ENCODE assay signal across 12 mouse cellular contexts in the genomic region with DNA sequence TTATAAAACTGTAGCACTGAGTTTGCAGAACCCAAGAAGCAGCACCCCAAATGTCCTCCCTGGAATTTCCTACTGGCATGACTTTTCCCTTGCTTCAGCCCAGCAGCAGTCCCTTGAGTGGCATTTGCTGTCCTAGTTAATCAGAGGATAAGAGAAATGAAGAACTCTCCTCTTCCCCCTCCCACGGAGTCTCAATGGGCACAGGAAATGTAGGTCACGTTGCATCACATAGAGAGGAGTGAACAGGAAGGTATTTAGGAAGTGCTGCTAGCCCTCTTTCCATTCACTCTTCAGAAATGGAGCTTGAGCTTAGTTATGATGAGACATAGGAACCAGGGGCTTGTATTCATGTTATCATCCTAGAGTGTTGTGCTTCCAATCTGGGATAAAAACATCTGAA. TPM values are rescaled to one million over a fixed set of nuclear protein-coding genes. Genes with fewer than 3 reads are reported as not detected.
DNase-seq lines count a peak whose midpoint lies in the region; ATAC-seq and TF ChIP-seq lines count a peak whose summit lies in the region.
"Had no signal": no experiment of that assay in that cellular context is flagged by ENCODE, and none has a peak within 500 bp of the region (broad histone marks: within the 10 kb centered on the region; RNA-seq: fewer than 3 reads in every experiment).

No protein-coding gene starts in this region.

- H3K9me3 ChIP-seq in liver, postnatal 0 days (ENCODE audit: low read length), result no peaks in the 10 kb centered on the region
- H3K9me3 ChIP-seq in midbrain, embryonic 10.5 days (replicated peaks), result no peaks in the 10 kb centered on the region
- H3K9me3 ChIP-seq: embryonic facial prominence, embryonic 13.5 days had no signal

- DNase-seq in heart, adult 18-20 months, result peak; percentile 15 to 38
- DNase-seq in heart, postnatal 4 days, result no peak
- DNase-seq in 416B (ENCODE audit: low read depth) (peak; percentile 74), MN1 (ENCODE audit: low spot score) (no peak)
- DNase-seq in Muller cell, postnatal 12 days (ENCODE audit: inconsistent ontology term), result peak; percentile 75
- DNase-seq in liver, postnatal 0 days, result no peak
- DNase-seq in right cerebral cortex, postnatal 10 days (ENCODE audit: low spot score in 2 of 2), result no peak
- DNase-seq in midbrain, embryonic 10.5 days (ENCODE audit: low spot score), result no peak
- DNase-seq: heart, postnatal 36 days; left cerebral cortex, postnatal 4 days had no signal

- H3K27me3 ChIP-seq in liver, postnatal 0 days (ENCODE audit: insufficient read depth, low read length), result no peaks in the 10 kb centered on the region
- H3K27me3 ChIP-seq in midbrain, embryonic 10.5 days (ENCODE audit: low read depth, poor library complexity, severe bottlenecking), result no peaks in the 10 kb centered on the region
- H3K27me3 ChIP-seq: embryonic facial prominence, embryonic 13.5 days had no signal

- H3K27ac ChIP-seq in liver, postnatal 0 days (ENCODE audit: low read depth), result no peak overlapping the region
- H3K27ac ChIP-seq in midbrain, embryonic 10.5 days (replicated peaks), result no peak overlapping the region
- H3K27ac ChIP-seq: embryonic facial prominence, embryonic 13.5 days had no signal

- 0 out of 2 replicates have a peak, but pooled peaks have one; percentile 25 for ATAC-seq in liver, postnatal 0 days

- TF ChIP-seq CTCF in liver, postnatal 0 days (IDR thresholded peaks at IDR 0.05; ENCODE audit: low read depth), result no peak

- H3K4me2 ChIP-seq in liver, postnatal 0 days (ENCODE audit: low read depth, low read length), result peak overlapping the region; percentile 37
- H3K4me2 ChIP-seq: embryonic facial prominence, embryonic 13.5 days; midbrain, embryonic 11.5 days had no signal

- peaks cover 5% of the 10 kb centered on the region; the same call in 1 of the 2 replicates for H3K4me1 ChIP-seq in liver, postnatal 0 days (ENCODE audit: insufficient read depth)
- H3K4me1 ChIP-seq in midbrain, embryonic 10.5 days, result no peaks in the 10 kb centered on the region

- no peak overlapping the region for H3K4me3 ChIP-seq in liver, postnatal 0 days (ENCODE audit: low read depth, low read length)
- H3K4me3 ChIP-seq in midbrain, embryonic 10.5 days, result no peak overlapping the region
- H3K4me3 ChIP-seq: embryonic facial prominence, embryonic 13.5 days had no signal

- TF ChIP-seq EP300 in liver, postnatal 0 days (IDR thresholded peaks at IDR 0.05; ENCODE audit: low read depth), result no peak

- no peak overlapping the region for H3K9ac ChIP-seq in liver, postnatal 0 days (replicated peaks)
- H3K9ac ChIP-seq: embryonic facial prominence, embryonic 13.5 days had no signal

- WGBS in liver, postnatal 0 days (ENCODE audit: insufficient replicate concordance), result 9% methylated on average over 2 of the region's 2 CpGs
- 42% methylated on average over 2 of the region's 2 CpGs for WGBS in midbrain, embryonic 10.5 days

- no peaks in the 10 kb centered on the region for H3K36me3 ChIP-seq in liver, postnatal 0 days (replicated peaks; ENCODE audit: insufficient read depth, low read length)
- H3K36me3 ChIP-seq in midbrain, embryonic 10.5 days, result no peaks in the 10 kb centered on the region
- H3K36me3 ChIP-seq: embryonic facial prominence, embryonic 13.5 days had no signal

RNA-seq across cellular contexts. Expression of gene Thoc7, which starts 19.6 kb away (rescaled TPM):
- 10 to 100 TPM; 84.5 to 89.7 TPM for total RNA-seq in heart, adult 18-20 months (2021)
- total RNA-seq in heart, postnatal 4 days (2021), result 100 to 1,000 TPM; 133 to 142 TPM
- 113 and 123 TPM in 2 replicates for polyA plus RNA-seq in liver, postnatal 0 days (2015; fragmentation: Nextera tagmentation; extraction: Ambion mirVana)
- polyA plus RNA-seq in midbrain, embryonic 10.5 days (2016; fragmentation: Nextera tagmentation; extraction: Ambion mirVana), result 231 and 235 TPM in 2 replicates

RNA-seq across cellular contexts. Expression of gene Atxn7, which starts 20.0 kb away (rescaled TPM):
- total RNA-seq in heart, adult 18-20 months (2021), result 10 to 100 TPM; 14.0 to 16.6 TPM
- total RNA-seq in heart, postnatal 4 days (2021), result 10 to 100 TPM; 17.2 to 22.8 TPM
- polyA plus RNA-seq in liver, postnatal 0 days (2015; fragmentation: Nextera tagmentation; extraction: Ambion mirVana), result 2.0 and 2.1 TPM in 2 replicates
- 3.5 and 3.6 TPM in 2 replicates for polyA plus RNA-seq in midbrain, embryonic 10.5 days (2016; fragmentation: Nextera tagmentation; extraction: Ambion mirVana)

Comparison
In these comparisons a context has a peak if more than half of its experiments do, and no peak if none do; other contexts are left out.
1. DNase-seq: peak in heart, adult 18-20 months (2 of 2), 416B (single experiment) and Muller cell, postnatal 12 days (single experiment); none in heart, postnatal 4 days (single experiment), liver, postnatal 0 days (single experiment), MN1 (single experiment), right cerebral cortex, postnatal 10 days (0 of 2) and midbrain, embryonic 10.5 days (single experiment).